Mouse (Mus musculus) hindbrain, postnatal 0 days (tissue): ENCODE measurements around the gene Eomes. TPM values are rescaled to one million over a fixed set of nuclear protein-coding genes. Genes with fewer than 3 reads are reported as not detected.

ENCODE experiments used
- ATAC-seq: fragments of 200-750 bp; cut with Nextera tagmentation; 2 replicates; pipeline ENCODE4 v1.8.0; 2017; ENCODE audit warnings: mild to moderate bottlenecking, moderate TSS enrichment, moderate library complexity
- DNase-seq: peaks from one replicate; pipeline ENCODE4 v3.0.0-alpha.2; 2015; ENCODE audit warnings: low spot score
- H3K27ac ChIP-seq: fragments of 300-500 bp; sonication (generic); 2 replicates; pipeline ENCODE4 v1.5.1; 2014; ENCODE audit warnings: mild to moderate bottlenecking
- H3K27me3 ChIP-seq: fragments of 300-500 bp; sonication (generic); 2 replicates; pipeline ENCODE4 v1.6.1; 2014; ENCODE audit warnings: low read length, mixed read lengths; ENCODE audit not compliant: insufficient read depth
- H3K36me3 ChIP-seq: fragments of 300-500 bp; sonication (generic); 2 replicates; pipeline ENCODE4 v1.6.1; 2014; ENCODE audit warnings: low read length, mixed read lengths; ENCODE audit not compliant: insufficient read depth
- H3K4me1 ChIP-seq: fragments of 300-500 bp; sonication (generic); 2 replicates; pipeline ENCODE4 v1.6.1; 2014; ENCODE audit warnings: antibody characterized with exemption, low read length, mixed read lengths; ENCODE audit not compliant: insufficient read depth
- H3K4me2 ChIP-seq: fragments of 300-500 bp; sonication (generic); 2 replicates; pipeline ENCODE4 v1.6.1; 2014; ENCODE audit warnings: low read depth, mild to moderate bottlenecking, low read length, moderate library complexity, mixed read lengths
- H3K4me3 ChIP-seq: fragments of 300-500 bp; sonication (generic); 2 replicates; pipeline ENCODE4 v1.5.1; 2014; ENCODE audit warnings: low read length
- H3K9ac ChIP-seq: fragments of 300-500 bp; sonication (generic); replicated peaks from 2 replicates; pipeline ENCODE4 v1.6.1; 2014; ENCODE audit warnings: mild to moderate bottlenecking, low read length, moderate library complexity, mixed read lengths
- H3K9me3 ChIP-seq: fragments of 300-500 bp; sonication (generic); 2 replicates; pipeline ENCODE4 v1.6.1; 2016; ENCODE audit warnings: low read length, mixed read lengths
- CTCF ChIP-seq: IDR thresholded peaks from 2 replicates; pipeline ENCODE4 v1.5.1; 2016; ENCODE audit warnings: antibody characterized with exemption, control low read depth, low read depth
- WGBS: fragments of 180-500 bp; shearing (Covaris S2); extraction: QIAGEN DNeasy Blood & Tissue Kit; methylation state at CpG from one replicate; pipeline ENCODE4 v1.1.7; 2014; 5-methylcytosine and 5-hydroxymethylcytosine counted together
- polyA plus RNA-seq: library from polyadenylated mRNA; unstranded; fragments of >200 nt; fragmentation: Nextera tagmentation; extraction: Ambion mirVana; gene quantifications from 2 replicates; pipeline ENCODE4 v1.2.1, GENCODE M21; 2015
- total RNA-seq: library from RNA; depleted of rRNA; stranded (reverse); fragments of >200 nt; gene quantifications from 2 replicates; pipeline ENCODE4 v1.2.3, GENCODE M21; 2014

Eomes gene
- total and polyA plus RNA-seq, 2 experiments from 2014 or later, result 8.6 to 19.4 TPM

DNA sequence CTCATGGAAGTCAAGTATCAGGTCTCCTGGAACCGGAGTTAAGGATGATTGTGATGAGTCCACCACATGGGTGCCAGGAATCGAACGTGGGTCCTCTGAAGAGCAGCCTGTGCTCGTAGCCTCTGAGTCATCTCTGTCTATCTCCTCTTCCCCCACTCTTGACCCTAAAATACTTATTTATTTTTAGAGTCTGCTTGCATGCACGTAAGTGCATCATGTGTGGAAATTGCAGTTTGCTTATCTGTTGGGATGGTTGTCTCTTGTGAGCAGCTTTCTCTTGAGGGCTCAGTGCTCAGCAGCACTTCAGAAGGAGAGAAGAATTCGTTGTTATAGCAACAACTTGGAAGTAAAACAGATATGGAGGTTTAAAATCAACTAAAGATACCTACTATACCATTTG, 37.5 kb downstream of the Eomes start:
- WGBS, result 95% methylated on average over 6 of the region's 6 CpGs
- H3K9me3 ChIP-seq, result no peaks in the 10 kb centered on the region
- H3K9ac ChIP-seq, result no peak overlapping the region
- no peak overlapping the region for H3K4me3 ChIP-seq
- TF ChIP-seq CTCF, result no peak
- no peaks in the 10 kb centered on the region for H3K4me1 ChIP-seq
- no peak overlapping the region for H3K4me2 ChIP-seq
- DNase-seq (no peak), ATAC-seq (no peak)
- H3K27ac ChIP-seq, result no peak overlapping the region
- H3K27me3 ChIP-seq, result no peaks in the 10 kb centered on the region
- H3K36me3 ChIP-seq, result peaks cover 11% of the 10 kb centered on the region; the same call in 1 of the 2 replicates

DNA sequence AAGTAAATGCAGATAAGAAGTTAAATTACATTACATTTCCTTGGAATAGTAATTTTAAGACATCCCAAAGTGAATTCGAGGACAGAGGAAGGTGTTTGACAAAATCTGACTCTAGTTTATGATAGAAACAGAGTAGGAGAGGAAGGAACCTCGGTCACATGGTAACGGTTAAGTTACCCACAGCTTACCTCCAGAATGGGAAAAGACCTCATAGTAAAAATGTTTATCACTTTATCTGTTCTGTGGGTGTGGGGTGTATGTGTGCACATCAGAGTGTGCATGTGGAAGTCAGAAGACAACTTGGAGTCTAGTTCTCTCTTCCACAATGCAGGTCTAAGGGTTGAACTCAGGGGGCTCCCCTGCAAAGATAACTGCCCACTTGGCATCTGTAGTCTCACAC, 38.1 kb downstream of the Eomes start:
- no peak overlapping the region for H3K4me3 ChIP-seq
- TF ChIP-seq CTCF, result no peak
- H3K27me3 ChIP-seq, result no peaks in the 10 kb centered on the region
- H3K27ac ChIP-seq, result no peak overlapping the region
- no peak for ATAC-seq
- H3K4me2 ChIP-seq, result no peak overlapping the region
- DNase-seq, result no peak
- no peak overlapping the region for H3K9ac ChIP-seq
- WGBS, result 97% methylated on average over 3 of the region's 3 CpGs
- H3K36me3 ChIP-seq, result peaks cover 11% of the 10 kb centered on the region; the same call in 1 of the 2 replicates
- H3K9me3 ChIP-seq, result no peaks in the 10 kb centered on the region
- no peaks in the 10 kb centered on the region for H3K4me1 ChIP-seq

DNA sequence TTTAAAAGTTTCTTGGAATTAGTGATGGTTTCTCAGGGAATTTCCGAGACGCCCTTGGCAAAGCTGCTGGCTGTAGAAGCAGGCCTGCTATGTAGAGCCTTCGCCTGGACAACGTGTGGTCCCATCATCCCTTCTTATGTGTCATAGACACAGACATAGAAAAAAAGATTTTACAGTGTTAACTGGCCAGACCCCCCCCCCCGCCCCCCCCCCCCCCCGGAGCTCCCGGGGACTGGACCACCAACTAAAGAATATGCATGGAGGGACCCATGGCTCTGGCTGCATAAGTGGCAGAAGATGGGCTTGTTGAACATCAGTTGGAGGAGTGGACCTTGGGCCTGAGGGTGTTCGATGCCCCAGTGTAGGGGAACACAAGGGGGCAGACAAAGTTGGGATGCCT, 39.6 kb downstream of the Eomes start:
- no peak overlapping the region for H3K9ac ChIP-seq
- no peak for TF ChIP-seq CTCF
- no peaks in the 10 kb centered on the region for H3K4me1 ChIP-seq
- no peak overlapping the region for H3K4me3 ChIP-seq
- ATAC-seq (no peak), DNase-seq (no peak)
- WGBS, result 78% methylated on average over 8 of the region's 8 CpGs
- no peak overlapping the region for H3K4me2 ChIP-seq
- no peak overlapping the region for H3K27ac ChIP-seq
- no peaks in the 10 kb centered on the region for H3K9me3 ChIP-seq
- H3K27me3 ChIP-seq, result no peaks in the 10 kb centered on the region
- H3K36me3 ChIP-seq, result peaks cover 11% of the 10 kb centered on the region; the same call in 1 of the 2 replicates

DNA sequence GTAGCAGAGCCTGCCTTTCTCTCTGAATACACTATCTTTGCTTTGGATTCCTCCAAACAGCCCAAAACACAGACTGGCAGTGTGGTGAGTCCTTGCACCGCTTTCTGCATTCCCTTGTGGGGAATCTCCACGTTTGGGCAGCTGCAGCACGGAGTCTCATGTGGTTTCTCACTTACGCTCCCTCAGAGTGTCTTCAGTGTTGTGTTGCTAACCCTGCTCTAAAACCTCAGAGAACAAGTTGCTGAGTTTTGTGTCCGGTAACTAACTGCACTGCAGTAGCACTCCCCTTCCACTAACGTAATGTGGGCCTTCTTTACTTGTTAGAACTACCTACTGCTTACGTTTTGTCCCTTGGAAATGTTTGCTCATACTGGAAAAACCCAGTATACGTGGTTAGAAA, 41.1 kb downstream of the Eomes start:
- Histone ChIP-seq H3K4me1 (no peaks in the 10 kb centered on the region), H3K9ac (no peak overlapping the region), H3K27ac (no peak overlapping the region), H3K27me3 (no peaks in the 10 kb centered on the region), H3K36me3 (peaks cover 11% of the 10 kb centered on the region; the same call in 1 of the 2 replicates), H3K4me2 (no peak overlapping the region), H3K9me3 (no peaks in the 10 kb centered on the region), H3K4me3 (no peak overlapping the region)
- WGBS, result 67% methylated on average over 8 of the region's 8 CpGs
- DNase-seq (no peak), ATAC-seq (no peak)
- no peak for TF ChIP-seq CTCF

DNA sequence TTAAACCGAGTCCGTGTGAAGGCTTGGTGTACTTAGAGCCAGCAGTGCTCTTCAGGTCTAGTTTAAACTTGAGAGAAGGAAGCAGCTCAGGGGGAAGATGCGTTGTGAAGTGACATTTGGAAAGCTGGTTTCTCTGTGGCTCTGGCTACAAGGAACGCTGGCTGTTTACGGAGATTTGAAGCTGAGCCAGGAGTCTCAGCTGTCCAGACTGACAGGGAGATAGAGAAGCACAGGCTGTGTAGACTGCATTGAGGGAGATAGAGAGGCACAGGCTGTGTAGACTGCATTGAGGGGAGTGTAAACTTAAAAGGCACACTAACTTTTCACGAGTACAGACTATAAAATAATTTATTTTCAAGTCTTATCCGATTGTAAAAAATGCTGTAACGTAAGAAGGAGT, 42.0 kb downstream of the Eomes start:
- no peak for ATAC-seq
- Histone ChIP-seq H3K9ac (no peak overlapping the region), H3K4me3 (no peak overlapping the region), H3K9me3 (no peaks in the 10 kb centered on the region), H3K36me3 (peaks cover 8% of the 10 kb centered on the region; the same call in 1 of the 2 replicates), H3K4me1 (no peaks in the 10 kb centered on the region), H3K27me3 (no peaks in the 10 kb centered on the region), H3K27ac (no peak overlapping the region), H3K4me2 (no peak overlapping the region)
- TF ChIP-seq CTCF, result no peak
- 57% methylated on average over 8 of the region's 8 CpGs for WGBS
- peak; percentile 60 for DNase-seq

DNA sequence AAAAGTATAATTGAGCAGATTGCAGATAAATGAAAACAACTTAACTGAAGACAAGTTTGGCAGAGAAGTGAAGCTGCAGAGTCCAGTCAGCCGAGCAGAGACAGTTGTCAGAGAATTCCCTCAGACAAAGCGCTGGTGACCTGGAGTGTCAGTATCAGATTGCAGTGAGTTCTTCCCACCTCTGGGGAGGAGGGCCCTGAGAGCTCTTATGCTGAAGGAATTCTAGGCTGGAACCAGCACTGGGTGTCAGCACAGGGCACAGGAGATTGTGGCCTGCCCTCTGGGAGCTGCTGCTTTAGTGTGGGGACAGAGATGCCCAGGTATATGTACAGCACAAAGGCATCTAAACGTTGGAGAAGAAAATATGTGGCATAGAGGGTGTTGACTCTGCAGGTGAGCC, 42.8 kb downstream of the Eomes start:
- WGBS, result 33% methylated on average over 3 of the region's 3 CpGs
- no peak for ATAC-seq

DNA sequence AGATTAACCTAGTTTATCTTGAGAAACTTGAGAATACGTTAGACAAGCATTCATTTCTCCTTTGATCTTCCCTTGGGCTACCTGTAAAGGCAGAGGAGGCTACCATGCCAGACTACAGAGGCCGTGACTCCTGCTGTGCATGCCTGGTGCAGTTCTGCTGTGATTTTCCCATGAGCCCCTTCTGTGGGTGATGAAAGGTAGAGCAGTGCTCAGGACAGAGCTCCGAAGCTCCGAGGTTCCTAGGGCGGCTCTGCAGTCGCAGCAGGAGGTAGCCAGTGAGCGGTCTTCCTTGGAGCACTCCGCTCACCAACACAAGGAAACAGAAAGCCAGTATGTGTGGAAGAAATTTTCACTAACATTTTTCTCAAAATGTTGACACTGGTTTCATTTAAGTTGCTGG, 43.6 kb downstream of the Eomes start:
- ATAC-seq, result no peak
- Histone ChIP-seq H3K9me3 (no peaks in the 10 kb centered on the region), H3K27ac (no peak overlapping the region), H3K36me3 (0 out of 2 replicates have a peak, but pooled peaks cover 3% of the 10 kb centered on the region), H3K4me1 (no peaks in the 10 kb centered on the region), H3K4me2 (no peak overlapping the region), H3K9ac (no peak overlapping the region), H3K4me3 (no peak overlapping the region), H3K27me3 (no peaks in the 10 kb centered on the region)
- DNase-seq, result no peak
- no peak for TF ChIP-seq CTCF
- WGBS, result 73% methylated on average over 8 of the region's 8 CpGs

More for the DNA sequence above, 42.8 kb downstream of the Eomes start:
- H3K9me3 ChIP-seq, result no peaks in the 10 kb centered on the region
- DNase-seq, result no peak
- H3K9ac ChIP-seq, result no peak overlapping the region
- no peak overlapping the region for H3K4me3 ChIP-seq
- 0 out of 2 replicates have a peak, but pooled peaks cover 3% of the 10 kb centered on the region for H3K36me3 ChIP-seq
- no peaks in the 10 kb centered on the region for H3K27me3 ChIP-seq
- no peak overlapping the region for H3K27ac ChIP-seq
- TF ChIP-seq CTCF, result no peak
- H3K4me1 ChIP-seq, result no peaks in the 10 kb centered on the region
- H3K4me2 ChIP-seq, result no peak overlapping the region
